Mouse (Mus musculus) E14TG2a.4 (cell line): ENCODE data around the gene Cutal.

Source experiments
- CTCF ChIP-seq: conservative IDR thresholded peaks from 2 replicates; pipeline ENCODE4 v1.5.1; 2014; ENCODE audit warnings: low read length
- NANOG ChIP-seq: IDR thresholded peaks from 2 replicates; pipeline ENCODE4 v1.6.1; 2014; ENCODE audit warnings: borderline replicate concordance, low read length, mixed read lengths

DNA sequence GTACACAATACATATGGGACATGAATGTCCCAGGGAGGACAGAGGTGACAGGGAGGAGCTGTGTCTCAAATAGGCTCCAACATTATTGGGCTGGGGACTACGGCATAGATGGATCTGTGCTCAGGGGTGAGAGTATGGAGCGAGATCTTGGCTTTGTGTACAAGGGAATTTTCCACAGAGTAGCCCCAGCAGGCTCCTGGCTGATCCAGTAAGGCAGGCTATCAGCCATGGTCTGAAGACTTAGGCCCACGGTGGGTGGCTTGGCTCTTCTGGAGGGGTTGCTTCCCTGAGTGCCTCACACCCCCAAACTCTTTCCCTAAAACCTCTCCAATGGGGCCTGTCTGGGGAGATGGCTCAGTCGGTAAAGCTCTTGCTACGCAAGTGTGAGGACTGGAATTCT, 66.0 kb downstream of the Cutal start:
- TF ChIP-seq CTCF (no peak), NANOG (no peak)
